Mouse (Mus musculus) lung, postnatal 0 days (tissue): ENCODE measurements around the gene Tiam2. TPM values are rescaled to one million over a fixed set of nuclear protein-coding genes. Genes with fewer than 3 reads are reported as not detected.

Source experiments
- ATAC-seq: fragments of 200-750 bp; cut with Nextera tagmentation; 2 replicates; pipeline ENCODE4 v1.8.0; 2017; ENCODE audit warnings: moderate library complexity
- DNase-seq: peaks from one replicate; pipeline ENCODE4 v3.0.0-alpha.2; 2016; ENCODE audit warnings: low spot score
- H3K27ac ChIP-seq: fragments of 300-500 bp; sonication (generic); 2 replicates; pipeline ENCODE4 v1.5.1; 2014; ENCODE audit warnings: antibody characterized with exemption, mild to moderate bottlenecking, low read length, mixed read lengths
- H3K27me3 ChIP-seq: fragments of 300-500 bp; sonication (generic); replicated peaks from 2 replicates; pipeline ENCODE4 v1.6.1; 2014; ENCODE audit warnings: low read length, mixed read lengths; ENCODE audit not compliant: insufficient read depth
- H3K36me3 ChIP-seq: fragments of 300-500 bp; sonication (generic); 2 replicates; pipeline ENCODE4 v1.6.1; 2014; ENCODE audit warnings: low read length, mixed read lengths; ENCODE audit not compliant: insufficient read depth
- H3K4me1 ChIP-seq: fragments of 300-500 bp; sonication (generic); 2 replicates; pipeline ENCODE4 v1.6.1; 2014; ENCODE audit warnings: antibody characterized with exemption, low read depth, low read length, mixed read lengths; ENCODE audit not compliant: insufficient read depth
- H3K4me2 ChIP-seq: fragments of 300-500 bp; sonication (generic); replicated peaks from 2 replicates; pipeline ENCODE4 v1.6.1; 2014; ENCODE audit warnings: low read depth, mild to moderate bottlenecking, low read length, moderate library complexity, mixed read lengths
- H3K4me3 ChIP-seq: fragments of 300-500 bp; sonication (generic); 2 replicates; pipeline ENCODE4 v1.5.1; 2014; ENCODE audit warnings: low read depth, low read length
- H3K9ac ChIP-seq: fragments of 300-500 bp; sonication (generic); replicated peaks from 2 replicates; pipeline ENCODE4 v1.6.1; 2014; ENCODE audit warnings: low read depth, mild to moderate bottlenecking
- H3K9me3 ChIP-seq: fragments of 300-500 bp; sonication (generic); 2 replicates; pipeline ENCODE4 v1.6.1; 2016; ENCODE audit warnings: low read length, mixed read lengths
- CTCF ChIP-seq: IDR thresholded peaks from 2 replicates; pipeline ENCODE4 v1.5.1; 2016; ENCODE audit warnings: antibody characterized with exemption, mild to moderate bottlenecking
- EP300 ChIP-seq: IDR thresholded peaks from 2 replicates; pipeline ENCODE4 v1.6.1; 2016; ENCODE audit warnings: antibody characterized with exemption, mild to moderate bottlenecking, control low read depth
- WGBS: fragments of 180-500 bp; shearing (Covaris S2); extraction: QIAGEN DNeasy Blood & Tissue Kit; methylation state at CpG from one replicate; pipeline ENCODE4 v1.1.7; 2014; 5-methylcytosine and 5-hydroxymethylcytosine counted together
- polyA plus RNA-seq: library from polyadenylated mRNA; unstranded; fragments of >200 nt; fragmentation: Nextera tagmentation; extraction: Ambion mirVana; gene quantifications from 2 replicates; pipeline ENCODE4 v1.2.1, GENCODE M21; 2015

The Tiam2 gene
- polyA plus RNA-seq, 1 experiment from 2014 or later = 2.4 TPM

DNA sequence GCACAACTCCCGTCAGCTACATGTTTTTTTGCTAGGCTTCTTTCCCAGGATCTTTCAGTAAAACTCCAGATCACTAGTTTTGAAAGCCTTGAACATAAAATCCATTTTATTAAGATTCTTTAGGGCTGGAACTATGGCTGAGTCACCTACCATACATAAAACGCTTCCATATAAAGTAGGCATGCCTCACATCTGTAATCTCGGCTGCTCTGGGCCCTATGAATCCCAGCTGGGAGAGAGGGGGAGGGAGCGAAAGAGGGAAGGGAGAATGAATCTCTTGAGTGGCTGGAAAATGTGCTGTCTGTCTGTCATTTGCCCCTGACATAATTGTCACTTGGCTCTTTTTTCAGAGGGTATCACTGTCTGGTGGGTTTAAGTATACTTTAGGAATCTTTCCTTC is 139.5 kb downstream of the Tiam2 start:
- Histone ChIP-seq H3K27me3 (no peaks in the 10 kb centered on the region), H3K27ac (no peak overlapping the region), H3K4me3 (no peak overlapping the region), H3K36me3 (no peaks in the 10 kb centered on the region), H3K4me1 (no peaks in the 10 kb centered on the region), H3K9me3 (no peaks in the 10 kb centered on the region), H3K4me2 (no peak overlapping the region), H3K9ac (no peak overlapping the region)
- TF ChIP-seq EP300 (no peak), CTCF (no peak)
- ATAC-seq (no peak), DNase-seq (no peak)
- 72% methylated on average over 4 of the region's 4 CpGs for WGBS

DNA sequence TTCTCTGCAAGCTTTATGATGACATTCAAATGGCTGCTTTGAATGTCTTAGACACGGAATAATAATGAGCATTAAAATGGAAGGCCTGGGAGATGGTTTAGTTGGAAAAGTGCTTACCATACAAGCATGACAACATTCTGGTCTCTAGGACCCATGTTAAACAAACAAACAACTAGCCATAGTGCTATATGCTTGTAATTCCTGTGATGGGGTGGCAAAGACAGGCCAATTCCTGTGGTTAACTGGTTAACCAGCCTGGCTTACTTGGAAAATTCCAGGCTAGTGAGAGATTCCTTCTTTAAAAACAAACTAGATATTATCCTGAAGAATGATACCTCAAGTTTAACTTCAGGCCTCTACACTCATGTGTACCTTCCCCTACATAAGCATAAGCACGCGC is 140.3 kb downstream of the Tiam2 start:
- Histone ChIP-seq H3K4me3 (no peak overlapping the region), H3K36me3 (no peaks in the 10 kb centered on the region), H3K9ac (no peak overlapping the region), H3K9me3 (no peaks in the 10 kb centered on the region), H3K4me1 (no peaks in the 10 kb centered on the region), H3K4me2 (no peak overlapping the region), H3K27me3 (no peaks in the 10 kb centered on the region), H3K27ac (no peak overlapping the region)
- 87% methylated on average over 3 of the region's 3 CpGs for WGBS
- DNase-seq (no peak), ATAC-seq (no peak)
- TF ChIP-seq EP300 (no peak), CTCF (no peak)

DNA sequence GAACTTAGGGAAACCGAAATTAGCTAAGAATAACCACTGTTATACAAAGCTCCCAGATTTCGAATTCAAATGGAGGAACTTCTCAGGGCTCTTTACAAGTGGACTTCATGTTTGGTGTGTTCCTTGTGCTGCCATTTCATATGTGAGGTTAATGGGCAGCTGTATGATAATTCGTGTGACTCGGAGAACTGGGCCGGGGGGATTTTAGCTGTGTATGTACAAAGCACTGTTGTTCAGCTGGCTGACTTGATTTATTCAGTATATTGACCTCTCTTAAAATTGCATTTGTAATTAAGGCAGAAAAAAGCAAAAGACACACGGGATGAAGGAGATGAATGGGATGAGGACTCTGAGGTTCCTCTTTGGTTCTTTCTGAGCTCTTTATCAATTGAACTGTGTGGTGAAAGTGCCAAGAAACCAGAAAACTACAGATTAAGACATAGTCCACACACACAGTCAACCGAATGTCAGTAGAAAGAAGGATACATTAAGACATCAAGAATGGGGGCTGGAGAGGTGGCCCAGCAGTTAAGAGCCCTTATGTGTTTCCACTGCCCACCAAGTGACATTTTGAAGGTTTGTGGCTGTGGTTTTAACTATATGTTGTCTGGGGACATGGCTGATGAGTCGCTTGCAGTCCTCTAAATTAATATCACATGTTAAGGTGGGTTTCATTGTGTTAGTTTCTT is 141.4 kb downstream of the Tiam2 start:
- no peaks in the 10 kb centered on the region for H3K36me3 ChIP-seq
- DNase-seq (no peak), ATAC-seq (no peak)
- no peaks in the 10 kb centered on the region for H3K9me3 ChIP-seq
- no peaks in the 10 kb centered on the region for H3K4me1 ChIP-seq
- H3K4me3 ChIP-seq = no peak overlapping the region
- H3K9ac ChIP-seq = no peak overlapping the region
- WGBS = 80% methylated on average over 8 of the region's 8 CpGs
- H3K27ac ChIP-seq = no peak overlapping the region
- H3K4me2 ChIP-seq = no peak overlapping the region
- no peak for TF ChIP-seq EP300
- no peak for TF ChIP-seq CTCF
- H3K27me3 ChIP-seq = no peaks in the 10 kb centered on the region

DNA sequence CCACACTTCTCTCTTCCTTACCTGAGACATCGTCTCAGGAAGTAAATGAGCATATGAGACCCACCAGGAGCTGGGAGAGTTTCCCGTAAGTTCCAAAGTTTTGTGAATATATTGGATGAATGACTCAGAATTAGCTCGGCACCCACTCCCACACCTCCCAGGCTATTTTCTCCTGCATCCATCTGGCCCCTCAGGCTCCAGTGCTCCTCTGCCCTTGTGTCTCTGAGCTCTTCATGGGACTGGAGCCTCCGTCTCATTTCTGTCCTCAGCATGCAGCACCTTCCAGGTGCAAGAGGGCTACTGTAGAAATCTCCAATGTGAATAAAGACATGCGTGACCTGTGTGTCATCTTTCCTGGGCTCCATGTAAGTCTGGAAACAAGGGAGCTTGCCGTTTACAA is 145.6 kb downstream of the Tiam2 start:
- no peak overlapping the region for H3K4me3 ChIP-seq
- no peaks in the 10 kb centered on the region for H3K27me3 ChIP-seq
- no peak for TF ChIP-seq EP300
- TF ChIP-seq CTCF = no peak
- H3K9ac ChIP-seq = no peak overlapping the region
- H3K9me3 ChIP-seq = no peaks in the 10 kb centered on the region
- H3K4me1 ChIP-seq = no peaks in the 10 kb centered on the region
- no peak for DNase-seq
- ATAC-seq = no peak
- H3K4me2 ChIP-seq = no peak overlapping the region
- no peak overlapping the region for H3K27ac ChIP-seq
- no peaks in the 10 kb centered on the region for H3K36me3 ChIP-seq
- 83% methylated on average over 6 of the region's 6 CpGs for WGBS

DNA sequence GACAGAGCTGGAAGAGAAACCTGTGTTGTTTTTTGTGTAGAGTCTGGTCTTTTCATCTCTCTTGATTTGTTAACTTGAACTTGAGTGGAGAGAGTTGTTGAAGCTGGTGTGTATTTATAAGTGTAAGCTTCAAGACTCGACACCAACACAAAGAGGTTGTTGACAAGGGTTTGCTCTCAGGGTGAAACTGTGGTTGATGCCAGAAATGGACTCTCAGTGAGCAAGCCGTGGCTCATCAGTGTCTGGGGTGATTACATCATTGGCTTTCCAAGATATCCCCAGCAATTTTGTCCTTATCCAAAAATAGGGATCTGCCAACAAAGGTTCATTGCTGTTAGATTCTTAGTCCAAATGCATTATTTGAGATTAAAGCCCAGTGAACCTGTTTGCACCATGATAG is 150.2 kb downstream of the Tiam2 start:
- WGBS = 64% methylated on average over 2 of the region's 2 CpGs
- DNase-seq = no peak
- H3K4me1 ChIP-seq = no peaks in the 10 kb centered on the region
- H3K4me2 ChIP-seq = no peak overlapping the region
- ATAC-seq = no peak
- H3K9me3 ChIP-seq = no peaks in the 10 kb centered on the region
- H3K9ac ChIP-seq = no peak overlapping the region
- no peaks in the 10 kb centered on the region for H3K36me3 ChIP-seq
- TF ChIP-seq EP300 = no peak
- TF ChIP-seq CTCF = no peak
- H3K27ac ChIP-seq = no peak overlapping the region
- H3K4me3 ChIP-seq = no peak overlapping the region
- no peaks in the 10 kb centered on the region for H3K27me3 ChIP-seq

DNA sequence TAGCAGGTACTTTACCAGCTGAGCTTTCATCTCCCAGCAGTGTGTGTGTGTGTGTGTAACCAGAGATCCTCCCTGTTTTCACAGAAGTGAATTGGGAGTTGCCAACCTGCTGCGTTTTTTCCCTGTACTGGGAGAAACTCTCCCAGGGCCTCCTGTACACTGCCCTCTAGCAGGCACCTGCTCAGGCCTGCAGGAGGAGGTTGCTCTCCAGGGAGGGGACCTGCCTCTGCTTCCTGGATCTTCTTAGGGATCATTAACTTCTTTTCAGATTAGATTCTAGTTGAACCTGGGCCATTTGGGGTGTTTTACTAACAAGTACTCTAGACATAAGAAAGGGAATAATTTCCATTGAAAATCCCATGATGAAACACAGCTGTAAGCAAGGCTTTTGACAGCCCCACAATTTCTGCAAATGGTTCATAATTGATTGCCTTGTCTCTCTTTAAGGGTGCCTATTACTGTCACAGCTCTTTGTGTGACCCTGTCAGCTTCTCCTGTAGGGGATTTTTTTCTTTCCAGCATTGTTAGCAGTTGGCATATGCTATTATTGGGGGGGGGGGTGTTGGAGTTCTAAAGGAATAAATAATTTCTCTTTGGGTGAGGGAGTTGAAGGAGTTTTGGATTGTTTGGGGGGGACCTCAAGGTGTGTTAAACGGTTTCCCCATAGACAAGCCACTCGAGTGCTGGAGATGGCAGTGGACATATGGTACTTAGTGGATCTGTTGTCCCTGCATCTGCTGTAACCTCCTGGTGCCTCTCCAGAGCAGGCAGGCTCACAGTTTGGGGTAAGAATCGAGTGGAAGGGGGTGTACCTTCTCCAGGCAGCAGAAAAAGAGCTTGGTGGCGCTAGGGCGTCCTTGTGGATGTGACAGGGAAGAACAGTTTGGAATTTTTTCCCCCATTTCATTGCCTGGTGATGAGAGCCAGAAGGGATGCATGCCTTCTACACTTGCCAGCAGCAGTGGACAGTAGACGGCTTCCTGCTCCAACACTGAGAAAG is 155.5 kb downstream of the Tiam2 start:
- Histone ChIP-seq H3K36me3 (no peaks in the 10 kb centered on the region), H3K4me3 (no peak overlapping the region), H3K9me3 (no peaks in the 10 kb centered on the region), H3K27ac (no peak overlapping the region), H3K4me2 (no peak overlapping the region), H3K4me1 (no peaks in the 10 kb centered on the region), H3K9ac (no peak overlapping the region), H3K27me3 (no peaks in the 10 kb centered on the region)
- no peak for TF ChIP-seq EP300
- ATAC-seq = no peak
- 63% methylated on average over 7 of the region's 7 CpGs for WGBS
- no peak for DNase-seq
